Mouse (Mus musculus): ENCODE data around the gene Hnrnpu.

GRCm38 (mm10) chr1:178318002-178318388 lies 19.6 kb downstream of the Hnrnpu start:
- no peak for TF ChIP-seq CTCF (IDR thresholded peaks at IDR 0.05; ENCODE audit: extremely low read depth, insufficient read depth, insufficient read length, insufficient replicate concordance)
- TF ChIP-seq POLR2A (IDR thresholded peaks at IDR 0.05; ENCODE audit: low read depth, low read length) = no peak
